Mouse (Mus musculus) ES-E14 (cell line): ENCODE results near the gene Grin2a. TPM values are rescaled to one million over a fixed set of nuclear protein-coding genes. Genes with fewer than 3 reads are reported as not detected.

Experiments
- DNase-seq: peaks from one replicate; pipeline ENCODE4 v3.0.0-alpha.2; 2013; ENCODE audit warnings: low read depth, low spot score
- H3K27ac ChIP-seq: 2 replicates; pipeline ENCODE4 v1.5.1; 2012; ENCODE audit warnings: low read depth, mild to moderate bottlenecking, low read length, moderate library complexity, mixed read lengths; ENCODE audit not compliant: poor library complexity, insufficient read depth, severe bottlenecking
- H3K36me3 ChIP-seq: 2 replicates; pipeline ENCODE4 v1.6.1; 2012; ENCODE audit warnings: mild to moderate bottlenecking, low read length, moderate library complexity, mixed read lengths; ENCODE audit not compliant: control insufficient read depth, poor library complexity, insufficient read depth, severe bottlenecking
- H3K4me1 ChIP-seq, 2 experiments: fragments of 150-350 bp in 1 of 2; sonication (generic) in 1 of 2; 2 replicates each; pipeline ENCODE4 v1.6.1; 2012; ENCODE audit warnings: low read length in 2 of 2, mild to moderate bottlenecking in 1 of 2, mixed read lengths in 1 of 2; ENCODE audit not compliant: control insufficient read depth in 2 of 2, insufficient read depth in 2 of 2, poor library complexity in 1 of 2
- H3K4me3 ChIP-seq, 2 experiments: fragments of 150-350 bp in 1 of 2; sonication (generic) in 1 of 2; 2 replicates each; pipeline ENCODE4 v1.5.1; 2012; ENCODE audit warnings: low read length in 2 of 2, low read depth in 1 of 2, mild to moderate bottlenecking in 1 of 2, mixed read lengths in 1 of 2; ENCODE audit not compliant: insufficient read depth in 1 of 2, poor library complexity in 1 of 2, severe bottlenecking in 1 of 2
- H3K9ac ChIP-seq: 2 replicates; pipeline ENCODE4 v1.6.1; 2012; ENCODE audit warnings: low read depth, mild to moderate bottlenecking, low read length, mixed read lengths; ENCODE audit not compliant: poor library complexity, insufficient read depth, severe bottlenecking
- H3K9me3 ChIP-seq: fragments of 150-350 bp; sonication (generic); 2 replicates; pipeline ENCODE4 v1.6.1; 2012; ENCODE audit warnings: low read depth, mild to moderate bottlenecking, low read length; ENCODE audit not compliant: control insufficient read depth, insufficient read depth
- CHD2 ChIP-seq: IDR thresholded peaks from 2 replicates; pipeline ENCODE4 v1.6.1; 2014; ENCODE audit warnings: mild to moderate bottlenecking, low read depth, low read length, inconsistent platforms
- HCFC1 ChIP-seq: IDR thresholded peaks from 2 replicates; pipeline ENCODE4 v1.6.1; 2012; ENCODE audit warnings: low read length, inconsistent platforms, borderline replicate concordance; ENCODE audit not compliant: insufficient read depth
- MAFK ChIP-seq: IDR thresholded peaks from 2 replicates; pipeline ENCODE4 v1.6.1; 2014; ENCODE audit warnings: mild to moderate bottlenecking, low read depth, low read length, inconsistent platforms; ENCODE audit not compliant: insufficient read depth
- ZC3H11A ChIP-seq: IDR thresholded peaks from 2 replicates; pipeline ENCODE4 v1.6.1; 2012; ENCODE audit warnings: low read depth, mild to moderate bottlenecking, inconsistent platforms, low read length, borderline replicate concordance
- ZNF384 ChIP-seq: IDR thresholded peaks from 2 replicates; pipeline ENCODE4 v1.6.1; 2012; ENCODE audit warnings: low read depth, low read length, inconsistent platforms
- in situ Hi-C, 2 experiments: fragments of 600-800 bp; cut with MboI; formaldehyde crosslinking; loops; one replicate each; pipeline ENCODE4 v1.15.1; 2025; ENCODE audit warnings: low sequenced_read_pairs in 2 of 2, inconsistent platforms in 1 of 2; ENCODE audit not compliant: unreplicated experiment in 2 of 2
- total RNA-seq: library from RNA; depleted of rRNA; stranded (reverse); fragments of 300-350 nt; gene quantifications from 2 replicates; pipeline ENCODE4 v1.2.3, GENCODE M21; 2012; rRNA removed

Gene Grin2a
- total RNA-seq, 1 experiment = 0.62 TPM

GRCm38 (mm10) chr16:9533564-9534332 is 461.6 kb downstream of the Grin2a start:
- H3K4me3 ChIP-seq = no peak overlapping the region
- no peak for TF ChIP-seq CHD2
- no peak for TF ChIP-seq ZC3H11A
- TF ChIP-seq MAFK = no peak
- DNase-seq = no peak
- H3K9ac ChIP-seq = no peak overlapping the region
- H3K27ac ChIP-seq = no peak overlapping the region
- H3K4me1 ChIP-seq = no peaks in the 10 kb centered on the region
- in situ Hi-C loops = no loop called here
- no peaks in the 10 kb centered on the region for H3K36me3 ChIP-seq
- no peaks in the 10 kb centered on the region for H3K9me3 ChIP-seq

GRCm38 (mm10) chr16:9532843-9533532 is 462.4 kb downstream of the Grin2a start:
- DNase-seq = no peak
- no peaks in the 10 kb centered on the region for H3K9me3 ChIP-seq

GRCm38 (mm10) chr16:9527214-9527613 is 468.1 kb downstream of the Grin2a start:
- Histone ChIP-seq H3K9me3 (no peaks in the 10 kb centered on the region), H3K9ac (no peak overlapping the region), H3K27ac (no peak overlapping the region), H3K36me3 (no peaks in the 10 kb centered on the region), H3K4me1 (no peaks in the 10 kb centered on the region), H3K4me3 (no peak overlapping the region)
- no peak for TF ChIP-seq ZNF384
- TF ChIP-seq HCFC1 = no peak
- no peak for TF ChIP-seq CHD2
- no peak for DNase-seq
- in situ Hi-C loops = no loop called here

More at GRCm38 (mm10) chr16:9532843-9533532, 462.4 kb downstream of the Grin2a start:
- Histone ChIP-seq H3K4me3 (no peak overlapping the region), H3K9ac (no peak overlapping the region), H3K27ac (no peak overlapping the region), H3K4me1 (no peaks in the 10 kb centered on the region), H3K36me3 (no peaks in the 10 kb centered on the region)
- no peak for TF ChIP-seq MAFK
- no peak for TF ChIP-seq ZNF384
- TF ChIP-seq HCFC1 = no peak
- no peak for TF ChIP-seq CHD2
- no peak for TF ChIP-seq ZC3H11A
- in situ Hi-C loops = no loop called here

GRCm38 (mm10) chr16:9523314-9523713 is 472.0 kb downstream of the Grin2a start:
- no peak for DNase-seq
- Histone ChIP-seq H3K4me3 (no peak overlapping the region), H3K9me3 (no peaks in the 10 kb centered on the region), H3K36me3 (no peaks in the 10 kb centered on the region), H3K4me1 (no peaks in the 10 kb centered on the region), H3K27ac (no peak overlapping the region), H3K9ac (no peak overlapping the region)
- in situ Hi-C loops = no loop called here
- TF ChIP-seq ZC3H11A (peak; percentile 75), HCFC1 (no peak)

Other genes with a start within 250 kb of the Grin2a start
- gene Rpl39l, start 174.7 kb upstream of the Grin2a start, total RNA-seq = 98.2 and 138 TPM in 2 replicates
- gene Atf7ip2, start 197.2 kb upstream of the Grin2a start, total RNA-seq = 13.3 and 15.8 TPM in 2 replicates